In the genomic region with DNA sequence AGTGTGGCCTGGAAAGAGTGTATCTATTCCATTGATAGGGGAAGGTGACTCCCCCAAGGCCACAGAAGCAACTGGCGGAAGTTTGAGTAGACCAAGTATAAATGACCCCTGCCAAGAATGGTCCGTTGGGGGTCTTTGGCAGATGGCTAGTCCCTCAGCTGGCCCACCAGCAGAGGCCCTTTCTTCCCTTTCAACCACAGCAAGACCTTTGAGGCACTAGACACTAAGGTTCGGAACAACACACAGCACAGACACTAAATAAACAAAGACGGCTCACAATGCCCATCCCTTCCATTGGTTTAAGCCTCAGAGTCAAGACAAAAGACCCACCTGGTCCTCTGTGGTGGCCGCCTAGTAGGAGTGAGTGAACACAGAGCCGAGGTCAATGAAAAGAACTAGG, we compare ENCODE assay signal across 21 mouse cellular contexts.
"Had no signal": no experiment of that assay in that cellular context is flagged by ENCODE, and none has a peak within 500 bp of the region (broad histone marks: within the 10 kb centered on the region; RNA-seq: fewer than 3 reads in every experiment).

No protein-coding gene starts in this region.

- H3K9me3 ChIP-seq: kidney, embryonic 15.5 days; limb, embryonic 12.5 days; limb, embryonic 15.5 days; midbrain, embryonic 12.5 days; midbrain, embryonic 15.5 days; neural tube, embryonic 12.5 days; neural tube, embryonic 15.5 days had no signal

- H3K27me3 ChIP-seq: kidney, embryonic 15.5 days; limb, embryonic 12.5 days; limb, embryonic 15.5 days; midbrain, embryonic 12.5 days; midbrain, embryonic 15.5 days; neural tube, embryonic 12.5 days; neural tube, embryonic 15.5 days had no signal

- H3K9ac ChIP-seq: kidney, embryonic 15.5 days; limb, embryonic 12.5 days; limb, embryonic 15.5 days; liver, embryonic 14.5 days; liver, postnatal 0 days; lung, embryonic 14.5 days; midbrain, embryonic 12.5 days; midbrain, embryonic 15.5 days; neural tube, embryonic 12.5 days; neural tube, embryonic 15.5 days had no signal

- ATAC-seq: liver, postnatal 0 days; midbrain, embryonic 15.5 days had no signal

- H3K27ac ChIP-seq: kidney, embryonic 15.5 days; limb, embryonic 12.5 days; limb, embryonic 15.5 days; liver, embryonic 14.5 days; midbrain, embryonic 12.5 days; midbrain, embryonic 15.5 days; neural tube, embryonic 12.5 days; neural tube, embryonic 15.5 days; stomach, postnatal 0 days had no signal

- H3K36me3 ChIP-seq: midbrain, embryonic 15.5 days had no signal

- H3K4me1 ChIP-seq: limb, embryonic 15.5 days had no signal

- H3K4me3 ChIP-seq: kidney, embryonic 15.5 days; limb, embryonic 12.5 days; limb, embryonic 15.5 days; midbrain, embryonic 12.5 days; midbrain, embryonic 15.5 days; neural tube, embryonic 12.5 days; neural tube, embryonic 15.5 days had no signal

- DNase-seq: kidney, adult 8-10 months; kidney, postnatal 10 days; kidney, postnatal 36 days; left cerebral cortex, postnatal 4 days; liver, postnatal 0 days; lung, embryonic 14.5 days; right cerebral cortex, adult 18-20 months; right cerebral cortex, postnatal 14 days; right cerebral cortex, postnatal 4 days; thymus, adult 2 months; thymus, postnatal 14 days; thymus, postnatal 4 days had no signal
